In the genomic region with DNA sequence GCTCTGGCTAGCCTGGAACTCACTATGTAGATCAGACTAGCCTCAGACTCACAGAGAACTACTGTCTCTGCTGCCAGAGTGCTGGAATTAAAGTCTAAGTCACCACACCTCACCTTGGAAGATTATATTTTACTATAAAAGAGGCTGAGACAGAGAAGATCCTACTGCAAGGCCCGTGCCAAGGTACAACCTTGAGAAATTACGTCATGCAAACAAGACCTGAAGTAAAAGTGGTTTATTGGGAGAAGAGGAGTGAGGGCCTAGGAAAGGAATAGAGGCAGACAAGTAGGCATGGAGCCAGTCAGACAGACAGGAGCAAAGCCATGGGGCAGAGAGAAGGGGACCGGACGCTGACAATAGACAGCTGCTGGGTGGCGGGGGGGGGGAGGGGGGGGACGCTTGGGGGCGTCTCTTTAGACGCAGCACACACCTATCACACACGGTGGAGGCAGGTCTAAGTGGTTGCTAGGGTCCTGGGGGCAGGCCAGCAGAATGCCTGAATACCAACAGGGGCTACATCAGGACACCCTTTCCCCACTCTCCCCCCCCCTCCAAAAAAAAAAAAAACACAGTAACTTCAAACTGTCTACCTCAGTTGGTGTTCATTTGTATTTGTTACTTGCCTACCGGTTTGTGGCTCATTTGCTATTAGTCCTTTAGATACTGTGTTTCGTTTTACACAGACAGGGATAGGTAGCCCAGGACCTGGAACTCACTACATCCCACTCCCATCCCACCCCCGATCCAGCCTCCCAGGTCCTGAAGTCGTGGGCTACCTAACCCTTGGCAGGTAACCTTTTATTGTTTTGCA, we compare ENCODE assay signal across 8 mouse cellular contexts. TPM values are rescaled to one million over a fixed set of nuclear protein-coding genes. Genes with fewer than 3 reads are reported as not detected.
DNase-seq lines count a peak whose midpoint lies in the region; ATAC-seq and TF ChIP-seq lines count a peak whose summit lies in the region.

No protein-coding gene starts in this region.

- H3K9ac ChIP-seq in ES-E14 (ENCODE audit: insufficient read depth, low read depth, low read length, poor library complexity, severe bottlenecking): peak overlapping the region; percentile 90
- H3K9ac ChIP-seq in forebrain, embryonic 14.5 days (ENCODE audit: low read length): peak overlapping the region; percentile 86
- peak overlapping the region; percentile 92 for H3K9ac ChIP-seq in kidney, postnatal 0 days (ENCODE audit: low read depth, low read length)
- peak overlapping the region; percentile 80 for H3K9ac ChIP-seq in midbrain, postnatal 0 days (replicated peaks; ENCODE audit: low read length, poor library complexity, severe bottlenecking)

- no peak for TF ChIP-seq CTCF in kidney, postnatal 0 days (IDR thresholded peaks at IDR 0.05; ENCODE audit: low read depth)
- TF ChIP-seq CTCF in midbrain, postnatal 0 days (IDR thresholded peaks at IDR 0.05): no peak

- peaks cover 10% of the 10 kb centered on the region for H3K36me3 ChIP-seq in ES-E14 (ENCODE audit: control insufficient read depth, insufficient read depth, low read length, poor library complexity, severe bottlenecking)
- H3K36me3 ChIP-seq in forebrain, embryonic 14.5 days (ENCODE audit: control insufficient read depth, insufficient read depth, low read length): peaks cover 33% of the 10 kb centered on the region
- peaks cover 14% of the 10 kb centered on the region; the same call in 1 of the 2 replicates for H3K36me3 ChIP-seq in kidney, postnatal 0 days (ENCODE audit: insufficient read depth, low read length)
- H3K36me3 ChIP-seq in midbrain, postnatal 0 days (ENCODE audit: insufficient read depth, low read length): peaks cover 18% of the 10 kb centered on the region

- no peaks in the 10 kb centered on the region for H3K9me3 ChIP-seq in ES-E14 (ENCODE audit: control insufficient read depth, insufficient read depth, low read depth, low read length)
- no peaks in the 10 kb centered on the region for H3K9me3 ChIP-seq in forebrain, embryonic 14.5 days (replicated peaks; ENCODE audit: control insufficient read depth, low read length)
- no peaks in the 10 kb centered on the region for H3K9me3 ChIP-seq in kidney, postnatal 0 days (replicated peaks; ENCODE audit: low read length)
- no peaks in the 10 kb centered on the region for H3K9me3 ChIP-seq in midbrain, postnatal 0 days (ENCODE audit: low read length)

- H3K27ac ChIP-seq in ES-E14 (ENCODE audit: insufficient read depth, low read depth, low read length, poor library complexity, severe bottlenecking): peak overlapping the region; percentile 54; the same call in 1 of the 2 replicates
- peak overlapping the region; percentile 91 for H3K27ac ChIP-seq in forebrain, embryonic 14.5 days (ENCODE audit: low read depth, low read length)
- peak overlapping the region; percentile 96 for H3K27ac ChIP-seq in kidney, postnatal 0 days
- H3K27ac ChIP-seq in midbrain, postnatal 0 days (ENCODE audit: low read depth, low read length): peak overlapping the region; percentile 87

- peak; percentile 47; the same call in 1 of the 2 replicates for ATAC-seq in forebrain, embryonic 14.5 days
- ATAC-seq in kidney, postnatal 0 days (replicated peaks; ENCODE audit: low FRiP score, low read depth): peak; percentile 44
- peak; percentile 43; the same call in 1 of the 2 replicates for ATAC-seq in midbrain, postnatal 0 days (ENCODE audit: low FRiP score)

- H3K4me2 ChIP-seq in forebrain, embryonic 14.5 days (ENCODE audit: low read length): peak overlapping the region; percentile 73
- peak overlapping the region; percentile 55 for H3K4me2 ChIP-seq in kidney, postnatal 0 days (ENCODE audit: low read length)
- H3K4me2 ChIP-seq in midbrain, postnatal 0 days (ENCODE audit: low read depth, low read length, poor library complexity, severe bottlenecking): peak overlapping the region; percentile 75

- peak; percentile 32 for DNase-seq in adrenal gland, postnatal 10 days
- DNase-seq in adrenal gland, adult 8-10 months: no peak
- DNase-seq in ES-E14 (ENCODE audit: low read depth, low spot score): no peak
- DNase-seq in forebrain, embryonic 14.5 days (ENCODE audit: low spot score): no peak
- DNase-seq in kidney, postnatal 0 days (ENCODE audit: low spot score): peak; percentile 15
- DNase-seq in midbrain, postnatal 0 days (ENCODE audit: low spot score): peak; percentile 32
- DNase-seq in frontal cortex, adult 2 months (ENCODE audit: extremely low spot score in 1 of 2, low spot score in 1 of 2): no peak
- DNase-seq in right cerebral cortex, adult 2 months (ENCODE audit: low spot score in 2 of 2): no peak

- H3K4me1 ChIP-seq in ES-E14 (ENCODE audit: control insufficient read depth in 2 of 2, insufficient read depth in 2 of 2, low read length in 2 of 2, poor library complexity in 1 of 2): peaks cover 0 to 4% of the 10 kb centered on the region in 2 experiments; a peak in 1 of 4 replicates
- peaks cover 9% of the 10 kb centered on the region for H3K4me1 ChIP-seq in forebrain, embryonic 14.5 days (ENCODE audit: control insufficient read depth, insufficient read depth, low read length)
- H3K4me1 ChIP-seq in kidney, postnatal 0 days (replicated peaks; ENCODE audit: insufficient read depth, low read length): no peaks in the 10 kb centered on the region
- H3K4me1 ChIP-seq in midbrain, postnatal 0 days (ENCODE audit: insufficient read depth, low read length): peaks cover 9% of the 10 kb centered on the region; the same call in 1 of the 2 replicates

- H3K4me3 ChIP-seq in ES-E14 (ENCODE audit: insufficient read depth in 1 of 2, low read depth in 1 of 2, low read length in 2 of 2, poor library complexity in 1 of 2, severe bottlenecking in 1 of 2): peak overlapping the region; percentile 94 to 97
- H3K4me3 ChIP-seq in forebrain, embryonic 14.5 days (ENCODE audit: low read depth, low read length): peak overlapping the region; percentile 98
- peak overlapping the region; percentile 96 for H3K4me3 ChIP-seq in kidney, postnatal 0 days (replicated peaks; ENCODE audit: low read depth, low read length)
- peak overlapping the region; percentile 73 for H3K4me3 ChIP-seq in midbrain, postnatal 0 days (ENCODE audit: low read depth, low read length)

- WGBS in forebrain, embryonic 14.5 days: 12% methylated on average over 11 of the region's 13 CpGs
- WGBS in kidney, postnatal 0 days: 7% methylated on average over 11 of the region's 13 CpGs
- WGBS in midbrain, postnatal 0 days: 12% methylated on average over 13 of the region's 13 CpGs

- in situ Hi-C loops in ES-E14 (cut with MboI; ENCODE audit: low sequenced_read_pairs in 2 of 2, unreplicated experiment in 2 of 2): no loop called here

- H3K27me3 ChIP-seq in forebrain, embryonic 14.5 days (replicated peaks; ENCODE audit: control insufficient read depth, insufficient read depth, low read length): no peaks in the 10 kb centered on the region
- H3K27me3 ChIP-seq in kidney, postnatal 0 days (ENCODE audit: insufficient read depth, low read length): no peaks in the 10 kb centered on the region
- H3K27me3 ChIP-seq in midbrain, postnatal 0 days (ENCODE audit: insufficient read depth, low read length): no peaks in the 10 kb centered on the region

TF ChIP-seq in ES-E14, 5 proteins besides CTCF, POLR2A, EP300 and RAD21:
- TF ChIP-seq HCFC1 (IDR thresholded peaks at IDR 0.05; ENCODE audit: borderline replicate concordance, insufficient read depth, low read length): no peak
- 0 out of 2 replicates have a peak, but pooled peaks have one; percentile 47 for TF ChIP-seq ZNF384 (IDR thresholded peaks at IDR 0.05; ENCODE audit: low read depth, low read length)

RNA-seq across cellular contexts. Expression of gene Nfx1, which starts 0.7 kb away (rescaled TPM):
- total RNA-seq in adrenal gland, postnatal 10 days (2021): 10 to 100 TPM; 54.9 to 66.9 TPM
- 100 to 1,000 TPM in 2 of 4 experiments, 10 to 100 TPM in 2; 86.1 to 168 (median 125) TPM for total RNA-seq in adrenal gland, adult 8-10 months (2022)
- total RNA-seq in ES-E14 (2012; rRNA removed): 71.7 and 82.7 TPM in 2 replicates
- 75.9 and 97.1 TPM in 2 replicates for polyA plus RNA-seq in forebrain, embryonic 14.5 days (2014; fragmentation: Nextera tagmentation; extraction: Ambion mirVana)
- 55.1 and 56.5 TPM in 2 replicates for polyA plus RNA-seq in kidney, postnatal 0 days (2015; fragmentation: Nextera tagmentation; extraction: Ambion mirVana)
- total RNA-seq in midbrain, postnatal 0 days (2014; rRNA removed): 63.1 and 74.4 TPM in 2 replicates
- 70.6 and 76.3 TPM in 2 replicates for polyA plus RNA-seq in midbrain, postnatal 0 days (2015; fragmentation: Nextera tagmentation; extraction: Ambion mirVana)
- 89.1 and 103 TPM in 2 replicates for polyA plus RNA-seq in frontal cortex, adult 2 months (2012; rRNA removed)

RNA-seq across cellular contexts. Expression of gene Chmp5, which starts 21.8 kb away (rescaled TPM):
- total RNA-seq in adrenal gland, postnatal 10 days (2021): 10 to 100 TPM; 62.5 to 69.9 TPM
- total RNA-seq in adrenal gland, adult 8-10 months (2022): 100 to 1,000 TPM in 3 of 4 experiments, 10 to 100 TPM in 1; 97.2 to 108 (median 103) TPM
- 41.5 and 67.5 TPM in 2 replicates for total RNA-seq in ES-E14 (2012; rRNA removed)
- polyA plus RNA-seq in forebrain, embryonic 14.5 days (2014; fragmentation: Nextera tagmentation; extraction: Ambion mirVana): 192 and 200 TPM in 2 replicates
- polyA plus RNA-seq in kidney, postnatal 0 days (2015; fragmentation: Nextera tagmentation; extraction: Ambion mirVana): 160 and 164 TPM in 2 replicates
- total RNA-seq in midbrain, postnatal 0 days (2014; rRNA removed): 65.2 and 66.9 TPM in 2 replicates
- 131 and 137 TPM in 2 replicates for polyA plus RNA-seq in midbrain, postnatal 0 days (2015; fragmentation: Nextera tagmentation; extraction: Ambion mirVana)
- polyA plus RNA-seq in frontal cortex, adult 2 months (2012; rRNA removed): 110 and 116 TPM in 2 replicates

RNA-seq across cellular contexts. Expression of gene Bag1, which starts 21.9 kb away (rescaled TPM):
- 100 to 1,000 TPM; 257 to 267 TPM for total RNA-seq in adrenal gland, postnatal 10 days (2021)
- 100 to 1,000 TPM; 187 to 375 (median 251) TPM for total RNA-seq in adrenal gland, adult 8-10 months (2022)
- 77.9 and 99.5 TPM in 2 replicates for total RNA-seq in ES-E14 (2012; rRNA removed)
- 209 and 216 TPM in 2 replicates for polyA plus RNA-seq in forebrain, embryonic 14.5 days (2014; fragmentation: Nextera tagmentation; extraction: Ambion mirVana)
- polyA plus RNA-seq in kidney, postnatal 0 days (2015; fragmentation: Nextera tagmentation; extraction: Ambion mirVana): 284 and 295 TPM in 2 replicates
- total RNA-seq in midbrain, postnatal 0 days (2014; rRNA removed): 92.3 and 114 TPM in 2 replicates
- 163 and 170 TPM in 2 replicates for polyA plus RNA-seq in midbrain, postnatal 0 days (2015; fragmentation: Nextera tagmentation; extraction: Ambion mirVana)
- polyA plus RNA-seq in frontal cortex, adult 2 months (2012; rRNA removed): 165 and 177 TPM in 2 replicates

RNA-seq across cellular contexts. Expression of gene Spink4, which starts 50.1 kb away (rescaled TPM):
- 1 to 10 TPM; 4.6 to 4.8 TPM for total RNA-seq in adrenal gland, postnatal 10 days (2021)
- 100 to 1,000 TPM in 2 of 4 experiments, not detected in 2; 117 to 151 TPM for total RNA-seq in adrenal gland, adult 8-10 months (2022)
- total RNA-seq in ES-E14 (2012; rRNA removed): not detected in 2 replicates
- polyA plus RNA-seq in forebrain, embryonic 14.5 days (2014; fragmentation: Nextera tagmentation; extraction: Ambion mirVana): not detected in 2 replicates
- 0.41 and 1.0 TPM in 2 replicates for polyA plus RNA-seq in kidney, postnatal 0 days (2015; fragmentation: Nextera tagmentation; extraction: Ambion mirVana)
- not detected in 2 replicates for total RNA-seq in midbrain, postnatal 0 days (2014; rRNA removed)
- polyA plus RNA-seq in midbrain, postnatal 0 days (2015; fragmentation: Nextera tagmentation; extraction: Ambion mirVana): not detected in 2 replicates
- polyA plus RNA-seq in frontal cortex, adult 2 months (2012; rRNA removed): not detected in 2 replicates

Comparison
In these comparisons a context has a peak if more than half of its experiments do, and no peak if none do; other contexts are left out.
1. DNase-seq: peak in adrenal gland, postnatal 10 days (single experiment), kidney, postnatal 0 days (single experiment) and midbrain, postnatal 0 days (single experiment); none in adrenal gland, adult 8-10 months (single experiment), ES-E14 (single experiment), forebrain, embryonic 14.5 days (single experiment), frontal cortex, adult 2 months (0 of 2) and right cerebral cortex, adult 2 months (0 of 2).
2. Peak in every context shown above with its lines, with median percentiles within 50 percentile points of each other: H3K27ac ChIP-seq, H3K4me3 ChIP-seq, H3K9ac ChIP-seq, ATAC-seq and H3K4me2 ChIP-seq.